Mouse (Mus musculus) ES-Bruce4 (cell line): ENCODE data around the gene Eef1g. TPM values are rescaled to one million over a fixed set of nuclear protein-coding genes. Genes with fewer than 3 reads are reported as not detected.
A peak's percentile ranks its signal among the peaks of the same experiment; 100 is the strongest.

Experiments used
- H3K27ac ChIP-seq: 2 replicates; pipeline ENCODE4 v1.5.1; 2012; ENCODE audit warnings: low read length, inconsistent platforms; ENCODE audit not compliant: insufficient read depth
- H3K27me3 ChIP-seq: 2 replicates; pipeline ENCODE4 v1.6.1; 2012; ENCODE audit warnings: mild to moderate bottlenecking, low read length, inconsistent platforms; ENCODE audit not compliant: control insufficient read depth, poor library complexity, insufficient read depth, severe bottlenecking
- H3K36me3 ChIP-seq: 2 replicates; pipeline ENCODE4 v1.6.1; 2012; ENCODE audit warnings: inconsistent platforms, mild to moderate bottlenecking, low read length, moderate library complexity; ENCODE audit not compliant: control insufficient read depth, poor library complexity, insufficient read depth, severe bottlenecking
- H3K4me1 ChIP-seq: one replicate; pipeline ENCODE4 v1.8.1; 2011; ENCODE audit warnings: low read length; ENCODE audit not compliant: control insufficient read depth, insufficient read depth
- H3K4me3 ChIP-seq: 2 replicates; pipeline ENCODE4 v1.5.1; 2011; ENCODE audit warnings: low read depth, mild to moderate bottlenecking, low read length
- H3K9ac ChIP-seq: 2 replicates; pipeline ENCODE4 v1.6.1; 2012; ENCODE audit warnings: low read depth, mild to moderate bottlenecking, inconsistent platforms; ENCODE audit not compliant: poor library complexity, severe bottlenecking
- H3K9me3 ChIP-seq: replicated peaks from 2 replicates; pipeline ENCODE4 v1.6.1; 2012; ENCODE audit warnings: mild to moderate bottlenecking, low read length, inconsistent platforms; ENCODE audit not compliant: control insufficient read depth, poor library complexity, insufficient read depth, severe bottlenecking
- CTCF ChIP-seq: IDR thresholded peaks from one replicate; pipeline ENCODE4 v1.8.1; 2011; ENCODE audit warnings: low read depth, low read length
- EP300 ChIP-seq: IDR thresholded peaks from 2 replicates; pipeline ENCODE4 v1.6.1; 2011; ENCODE audit warnings: low read depth, low read length; ENCODE audit not compliant: insufficient read depth
- POLR2A ChIP-seq: IDR thresholded peaks from one replicate; pipeline ENCODE4 v1.8.1; 2011; ENCODE audit warnings: low read length; ENCODE audit not compliant: insufficient read depth
- polyA plus RNA-seq: library from polyadenylated mRNA; stranded (reverse); fragments of >200 nt; gene quantifications from 2 replicates; pipeline ENCODE4 v1.2.4, GENCODE M21; 2011; ENCODE audit warnings: low read depth; ENCODE audit not compliant: missing spikeins, insufficient read depth, insufficient read length

The Eef1g gene
- polyA plus RNA-seq, 1 experiment = 1,175 TPM

GRCm38 (mm10) chr19:8952241-8952640 is 14.6 kb upstream of the Eef1g start:
- Histone ChIP-seq H3K4me1 (no peaks in the 10 kb centered on the region), H3K27ac (no peak overlapping the region), H3K36me3 (peaks cover 51% of the 10 kb centered on the region), H3K9me3 (no peaks in the 10 kb centered on the region), H3K27me3 (no peaks in the 10 kb centered on the region), H3K4me3 (no peak overlapping the region), H3K9ac (no peak overlapping the region)
- no peak for TF ChIP-seq POLR2A
- TF ChIP-seq CTCF = no peak
- no peak for TF ChIP-seq EP300

GRCm38 (mm10) chr19:8953135-8954039 is 13.5 kb upstream of the Eef1g start, which contains the start of gene Tut1:
Gene Tut1, plus strand, starts transcription at chr19:8953847.
- Histone ChIP-seq H3K27ac (peak within 1 kb of the TSS; percentile 41), H3K9me3 (no peaks in the 10 kb centered on the region), H3K36me3 (peaks cover 44% of the 10 kb centered on the region), H3K4me1 (no peaks in the 10 kb centered on the region), H3K9ac (peak within 1 kb of the TSS; percentile 85), H3K4me3 (peak within 1 kb of the TSS; percentile 96), H3K27me3 (no peaks in the 10 kb centered on the region)
- TF ChIP-seq CTCF (no peak), EP300 (peak; percentile 46; the same call in 1 of the 2 replicates), POLR2A (peak; percentile 74)

- Histone ChIP-seq H3K27ac (peak overlapping the region; percentile 41), H3K4me3 (peak overlapping the region; percentile 96), H3K9me3 (no peaks in the 10 kb centered on the region), H3K27me3 (no peaks in the 10 kb centered on the region), H3K36me3 (peaks cover 42% of the 10 kb centered on the region), H3K4me1 (no peaks in the 10 kb centered on the region), H3K9ac (peak overlapping the region; percentile 85)
- no peak for TF ChIP-seq EP300
Observed at GRCm38 (mm10) chr19:8954171-8954570, 12.7 kb upstream of the Eef1g start.

- Histone ChIP-seq H3K36me3 (peaks cover 64% of the 10 kb centered on the region), H3K4me3 (no peak overlapping the region), H3K27me3 (no peaks in the 10 kb centered on the region), H3K4me1 (no peaks in the 10 kb centered on the region), H3K27ac (no peak overlapping the region), H3K9ac (no peak overlapping the region), H3K9me3 (no peaks in the 10 kb centered on the region)
- no peak for TF ChIP-seq POLR2A
- TF ChIP-seq CTCF = no peak
- TF ChIP-seq EP300 = no peak
Observed at GRCm38 (mm10) chr19:8962256-8962655, 4.6 kb upstream of the Eef1g start.

- TF ChIP-seq POLR2A = no peak
- no peak for TF ChIP-seq EP300
- TF ChIP-seq CTCF = no peak
- H3K27ac ChIP-seq = no peak overlapping the region
- no peaks in the 10 kb centered on the region for H3K4me1 ChIP-seq
- H3K4me3 ChIP-seq = no peak overlapping the region
- no peaks in the 10 kb centered on the region for H3K27me3 ChIP-seq
- no peak overlapping the region for H3K9ac ChIP-seq
- peaks cover 74% of the 10 kb centered on the region for H3K36me3 ChIP-seq
- H3K9me3 ChIP-seq = no peaks in the 10 kb centered on the region
Observed at GRCm38 (mm10) chr19:8965075-8965474, 1.8 kb upstream of the Eef1g start.

- H3K9me3 ChIP-seq = no peaks in the 10 kb centered on the region
- H3K27me3 ChIP-seq = no peaks in the 10 kb centered on the region
- no peaks in the 10 kb centered on the region for H3K4me1 ChIP-seq
- H3K36me3 ChIP-seq = peaks cover 75% of the 10 kb centered on the region
- H3K27ac ChIP-seq = 0 out of 2 replicates have a peak overlapping the region, but pooled peaks have one; percentile 75
- peak overlapping the region; percentile 63 for H3K9ac ChIP-seq
- H3K4me3 ChIP-seq = 0 out of 2 replicates have a peak overlapping the region, but pooled peaks have one; percentile 3
- no peak for TF ChIP-seq POLR2A
- TF ChIP-seq EP300 = no peak
- no peak for TF ChIP-seq CTCF
Observed at GRCm38 (mm10) chr19:8965771-8966170, 1.1 kb upstream of the Eef1g start.
